Mouse (Mus musculus) limb, embryonic 14.5 days (tissue): ENCODE results near the gene Rnf111. TPM values are rescaled to one million over a fixed set of nuclear protein-coding genes. Genes with fewer than 3 reads are reported as not detected.
"Not testable (repeated sequence)": the region's sequence is repeated elsewhere in the genome, so short reads cannot be mapped to it uniquely, and the experiment has no call there.

Source experiments
- ATAC-seq: fragments of 200-750 bp; cut with Nextera tagmentation; 2 replicates; pipeline ENCODE4 v1.8.0; 2017; ENCODE audit warnings: low read depth, moderate number of reproducible peaks, moderate TSS enrichment; ENCODE audit not compliant: low FRiP score
- DNase-seq: peaks from one replicate; pipeline ENCODE4 v3.0.0-alpha.2; 2015; ENCODE audit warnings: low spot score
- H3K27ac ChIP-seq: fragments of 300-500 bp; sonication (generic); replicated peaks from 2 replicates; pipeline ENCODE4 v1.5.1; 2014; ENCODE audit warnings: low read depth, mild to moderate bottlenecking, low read length, moderate library complexity, mixed read lengths
- H3K27me3 ChIP-seq: fragments of 300-500 bp; sonication (generic); 2 replicates; pipeline ENCODE4 v1.6.1; 2014; ENCODE audit warnings: low read length, mixed read lengths; ENCODE audit not compliant: control insufficient read depth, insufficient read depth
- H3K36me3 ChIP-seq: fragments of 300-500 bp; sonication (generic); 2 replicates; pipeline ENCODE4 v1.6.1; 2014; ENCODE audit warnings: mild to moderate bottlenecking, low read length, moderate library complexity, mixed read lengths; ENCODE audit not compliant: control insufficient read depth, insufficient read depth
- H3K4me1 ChIP-seq: fragments of 300-500 bp; sonication (generic); 2 replicates; pipeline ENCODE4 v1.6.1; 2014; ENCODE audit warnings: antibody characterized with exemption, low read length, mixed read lengths; ENCODE audit not compliant: control insufficient read depth, insufficient read depth
- H3K4me2 ChIP-seq: fragments of 300-500 bp; sonication (generic); replicated peaks from 2 replicates; pipeline ENCODE4 v1.6.1; 2014; ENCODE audit warnings: low read depth, mild to moderate bottlenecking, low read length, moderate library complexity; ENCODE audit not compliant: severe bottlenecking
- H3K4me3 ChIP-seq: fragments of 300-500 bp; sonication (generic); replicated peaks from 2 replicates; pipeline ENCODE4 v1.5.1; 2014; ENCODE audit warnings: low read length
- H3K9ac ChIP-seq: fragments of 300-500 bp; sonication (generic); 2 replicates; pipeline ENCODE4 v1.6.1; 2014; ENCODE audit warnings: mild to moderate bottlenecking, low read depth, low read length, moderate library complexity; ENCODE audit not compliant: severe bottlenecking
- H3K9me3 ChIP-seq: fragments of 300-500 bp; sonication (generic); 2 replicates; pipeline ENCODE4 v1.6.1; 2016; ENCODE audit warnings: low read length; ENCODE audit not compliant: control insufficient read depth
- POLR2A ChIP-seq: fragments of 200-500 bp; IDR thresholded peaks from 2 replicates; pipeline ENCODE4 v1.8.0; 2012; ENCODE audit warnings: inconsistent platforms, mild to moderate bottlenecking, moderate library complexity, borderline replicate concordance; ENCODE audit not compliant: insufficient read depth, insufficient read length; ENCODE audit errors: extremely low read depth
- WGBS: fragments of 180-500 bp; shearing (Covaris S2); extraction: QIAGEN DNeasy Blood & Tissue Kit; methylation state at CpG from one replicate; pipeline ENCODE4 v1.1.7; 2014; 5-methylcytosine and 5-hydroxymethylcytosine counted together
- polyA plus RNA-seq, 2 experiments: library from polyadenylated mRNA; depleted of rRNA in 1 of 2; stranded (reverse) in 1 of 2; unstranded in 1 of 2; fragments of >200 nt; fragmentation: Nextera tagmentation in 1 of 2; extraction: Ambion mirVana in 1 of 2; gene quantifications; 2 replicates each; pipeline versions ENCODE4 v1.2.1 to v1.2.3; 2012 to 2014

The Rnf111 gene
- polyA plus RNA-seq, 2 experiments = 25.3 to 38.8 TPM

DNA sequence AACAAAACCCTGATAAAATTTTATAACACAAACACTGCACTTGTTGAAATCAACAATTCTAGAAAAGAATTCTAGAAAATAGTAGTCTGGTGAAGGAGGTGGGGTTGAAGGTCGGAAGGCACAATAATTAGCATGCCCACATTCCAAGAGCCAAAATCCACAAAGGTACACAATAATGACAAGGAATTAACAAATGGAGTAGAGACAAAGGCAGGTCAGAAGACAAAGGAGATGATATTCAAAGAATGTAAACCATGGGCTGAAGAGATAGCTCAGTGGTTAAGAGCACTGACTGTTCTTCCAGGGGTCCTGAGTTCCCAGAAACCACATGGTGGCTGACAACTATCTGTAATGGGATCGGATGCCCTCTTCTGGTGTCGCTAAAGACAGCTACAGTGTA is 26.3 kb downstream of the Rnf111 start:
- TF ChIP-seq POLR2A = no peak
- ATAC-seq = no peak

DNA sequence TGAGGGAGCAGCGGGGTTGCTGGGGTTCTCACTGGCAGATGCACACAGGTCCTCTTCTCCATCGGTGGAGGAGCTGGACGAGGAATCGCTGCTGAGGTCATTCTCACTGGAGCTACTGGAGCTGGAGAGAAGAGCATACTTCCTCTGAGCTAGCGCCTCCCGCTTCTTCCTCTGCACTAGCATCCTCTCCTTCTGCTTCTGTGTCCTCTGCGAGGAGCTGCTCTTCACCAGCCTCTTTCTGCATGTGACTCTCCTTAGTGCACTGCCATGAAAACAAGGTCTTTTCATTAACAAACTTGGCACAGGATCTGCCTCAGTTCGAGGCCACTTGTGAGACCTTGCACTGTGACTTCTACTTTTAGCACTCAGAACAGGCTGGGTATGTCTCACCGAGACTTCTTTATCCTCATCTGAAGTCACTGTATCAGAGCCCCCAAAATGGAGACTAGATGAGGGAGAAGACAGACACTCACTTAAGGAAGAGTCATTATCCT is 27.7 kb downstream of the Rnf111 start:
- Histone ChIP-seq H3K27me3 (no peaks in the 10 kb centered on the region), H3K36me3 (peaks cover 27% of the 10 kb centered on the region), H3K4me2 (no peak overlapping the region), H3K4me3 (no peak overlapping the region), H3K27ac (no peak overlapping the region), H3K9ac (no peak overlapping the region), H3K9me3 (no peaks in the 10 kb centered on the region), H3K4me1 (no peaks in the 10 kb centered on the region)
- ATAC-seq (no peak), DNase-seq (no peak)
- 95% methylated on average over 9 of the region's 9 CpGs for WGBS
- no peak for TF ChIP-seq POLR2A

More for the DNA sequence above, 26.3 kb downstream of the Rnf111 start:
- no peak overlapping the region for H3K9ac ChIP-seq
- H3K9me3 ChIP-seq = no peaks in the 10 kb centered on the region
- H3K27me3 ChIP-seq = no peaks in the 10 kb centered on the region
- no peak overlapping the region for H3K27ac ChIP-seq
- no peaks in the 10 kb centered on the region for H3K4me1 ChIP-seq
- no peak overlapping the region for H3K4me3 ChIP-seq
- no peak overlapping the region for H3K4me2 ChIP-seq
- WGBS = 82% methylated on average over 3 of the region's 3 CpGs
- DNase-seq = no peak
- H3K36me3 ChIP-seq = peaks cover 27% of the 10 kb centered on the region

DNA sequence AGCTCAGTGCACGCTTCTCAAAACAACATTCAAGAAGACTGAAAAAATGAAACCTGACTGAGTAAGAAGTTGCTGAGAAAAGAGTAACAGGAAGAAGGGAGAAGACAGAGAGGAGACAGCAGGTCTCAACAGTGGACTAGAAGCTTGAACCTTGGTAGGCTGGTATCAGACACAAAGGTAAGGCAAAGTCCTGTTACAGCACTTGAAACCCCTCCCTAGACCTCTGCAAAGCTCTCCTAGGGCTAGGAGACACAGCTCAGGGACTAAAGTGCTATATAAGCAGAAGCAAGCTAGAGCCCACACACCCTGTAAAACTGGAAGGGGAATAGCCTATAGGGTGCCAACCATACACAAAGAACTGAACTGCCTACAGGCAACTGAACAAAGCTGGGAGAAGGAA is 30.1 kb downstream of the Rnf111 start:
- Histone ChIP-seq H3K36me3 (peaks cover 29% of the 10 kb centered on the region), H3K4me3 (no peak overlapping the region), H3K9me3 (no peaks in the 10 kb centered on the region), H3K9ac (no peak overlapping the region), H3K4me2 (no peak overlapping the region), H3K27me3 (no peaks in the 10 kb centered on the region), H3K27ac (no peak overlapping the region), H3K4me1 (no peaks in the 10 kb centered on the region)
- ATAC-seq (no peak), DNase-seq (no peak)
- no peak for TF ChIP-seq POLR2A
- WGBS = 97% methylated on average over 1 of the region's 1 CpGs

DNA sequence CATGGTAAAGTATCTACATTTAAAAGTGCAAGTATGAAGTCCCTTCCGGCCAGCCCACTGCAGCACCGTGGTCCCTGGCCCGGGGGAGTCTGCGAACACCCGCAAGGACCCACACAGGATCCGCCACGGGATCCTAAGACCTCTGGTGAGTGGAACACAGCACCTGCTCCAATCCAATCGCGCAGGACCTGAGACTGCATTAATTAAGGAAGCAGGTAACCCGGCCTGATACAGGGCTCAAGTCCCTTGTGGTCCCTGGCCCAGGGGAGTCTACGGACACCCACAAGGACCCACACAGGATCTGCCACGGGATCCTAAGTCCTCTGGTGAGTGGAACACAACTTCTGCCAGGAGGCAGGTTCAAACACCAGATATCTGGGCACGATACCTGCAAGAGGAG is 40.4 kb downstream of the Rnf111 start:
- not testable (repeated sequence) for H3K4me2 ChIP-seq, H3K27ac ChIP-seq, H3K9ac ChIP-seq, H3K4me3 ChIP-seq, ATAC-seq, H3K27me3 ChIP-seq, H3K9me3 ChIP-seq, H3K4me1 ChIP-seq, DNase-seq
- WGBS = 92% methylated on average over 13 of the region's 13 CpGs
- H3K36me3 ChIP-seq = peaks cover 21% of the 10 kb centered on the region

DNA sequence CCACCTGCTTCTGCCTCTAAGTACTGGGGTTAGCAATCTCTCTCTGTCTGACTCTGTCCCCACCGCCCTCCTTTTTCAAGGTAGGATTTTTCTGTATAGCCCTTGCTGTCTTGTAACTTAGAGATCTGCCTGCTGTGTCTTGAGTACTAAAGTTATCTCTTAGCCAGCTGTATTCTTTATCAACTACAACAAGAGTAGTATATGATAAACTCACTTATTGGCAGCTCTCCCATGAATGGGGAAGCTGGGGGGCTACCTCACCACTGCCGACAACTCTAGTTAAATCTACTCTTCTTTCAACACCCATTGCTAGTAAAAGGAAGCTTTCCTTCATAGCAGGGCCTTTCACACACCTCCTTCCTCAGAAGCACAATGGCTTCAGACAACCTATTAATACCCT is 51.2 kb downstream of the Rnf111 start:
- H3K4me2 ChIP-seq = no peak overlapping the region
- H3K9ac ChIP-seq = no peak overlapping the region
- no peak overlapping the region for H3K27ac ChIP-seq
- DNase-seq (no peak), ATAC-seq (no peak)
- H3K36me3 ChIP-seq = peaks cover 61% of the 10 kb centered on the region
- TF ChIP-seq POLR2A = no peak
- whole genome bisulfite sequencing = 94% methylated on average over 2 of the region's 2 CpGs
- no peaks in the 10 kb centered on the region for H3K4me1 ChIP-seq
- no peak overlapping the region for H3K4me3 ChIP-seq
- no peaks in the 10 kb centered on the region for H3K9me3 ChIP-seq
- no peaks in the 10 kb centered on the region for H3K27me3 ChIP-seq

DNA sequence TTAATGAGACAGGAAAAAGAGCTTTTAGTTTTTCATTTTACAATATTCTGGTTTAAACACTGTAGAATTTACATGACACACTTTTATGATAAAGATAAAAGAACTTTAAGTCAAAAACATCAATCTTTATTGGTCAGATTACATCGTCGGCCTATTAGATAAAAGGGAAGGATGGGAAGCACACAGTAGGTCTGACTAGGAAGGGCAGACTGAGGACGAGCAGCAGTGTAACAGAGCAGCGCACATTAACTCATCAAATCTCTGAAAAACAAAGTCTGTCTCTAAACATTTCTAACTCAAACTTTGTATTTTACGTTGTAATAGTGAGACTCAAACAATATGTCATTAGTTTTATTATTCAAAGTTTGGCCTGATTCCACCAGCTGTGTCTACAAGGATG is 54.5 kb downstream of the Rnf111 start:
- no peak for TF ChIP-seq POLR2A
- Histone ChIP-seq H3K4me3 (no peak overlapping the region), H3K9me3 (no peaks in the 10 kb centered on the region), H3K27ac (no peak overlapping the region), H3K27me3 (no peaks in the 10 kb centered on the region), H3K4me2 (no peak overlapping the region), H3K9ac (no peak overlapping the region), H3K4me1 (no peaks in the 10 kb centered on the region), H3K36me3 (peaks cover 50% of the 10 kb centered on the region)
- ATAC-seq (no peak), DNase-seq (no peak)
- 91% methylated on average over 5 of the region's 5 CpGs for WGBS
